Mouse (Mus musculus) hematopoietic stem cell, adult 5-6 weeks (primary cell): ENCODE data around the gene Tent5c. TPM values are rescaled to one million over a fixed set of nuclear protein-coding genes. Genes with fewer than 3 reads are reported as not detected.

ENCODE experiments used
- ATAC-seq, 2 experiments: fragments of 125-278 bp in 1 of 2; replicated peaks in 1 of 2; 2 replicates each; pipeline ENCODE4 v1.8.0; 2016 to 2017; ENCODE audit warnings: inconsistent platforms in 2 of 2, mild to moderate bottlenecking in 2 of 2, moderate number of reproducible peaks in 2 of 2, low read depth in 1 of 2, moderate TSS enrichment in 1 of 2; ENCODE audit not compliant: low FRiP score in 2 of 2, poor library complexity in 2 of 2, severe bottlenecking in 2 of 2, insufficient read depth in 1 of 2, low TSS enrichment in 1 of 2
- total RNA-seq: library from RNA; stranded (forward); fragments of 172-1452, 232-1000 nt; gene quantifications from 2 replicates; pipeline ENCODE4 v1.2.3, GENCODE M21; 2017

The Tent5c gene
- total RNA-seq, 1 experiment from 2014 or later: 2.2 TPM

DNA sequence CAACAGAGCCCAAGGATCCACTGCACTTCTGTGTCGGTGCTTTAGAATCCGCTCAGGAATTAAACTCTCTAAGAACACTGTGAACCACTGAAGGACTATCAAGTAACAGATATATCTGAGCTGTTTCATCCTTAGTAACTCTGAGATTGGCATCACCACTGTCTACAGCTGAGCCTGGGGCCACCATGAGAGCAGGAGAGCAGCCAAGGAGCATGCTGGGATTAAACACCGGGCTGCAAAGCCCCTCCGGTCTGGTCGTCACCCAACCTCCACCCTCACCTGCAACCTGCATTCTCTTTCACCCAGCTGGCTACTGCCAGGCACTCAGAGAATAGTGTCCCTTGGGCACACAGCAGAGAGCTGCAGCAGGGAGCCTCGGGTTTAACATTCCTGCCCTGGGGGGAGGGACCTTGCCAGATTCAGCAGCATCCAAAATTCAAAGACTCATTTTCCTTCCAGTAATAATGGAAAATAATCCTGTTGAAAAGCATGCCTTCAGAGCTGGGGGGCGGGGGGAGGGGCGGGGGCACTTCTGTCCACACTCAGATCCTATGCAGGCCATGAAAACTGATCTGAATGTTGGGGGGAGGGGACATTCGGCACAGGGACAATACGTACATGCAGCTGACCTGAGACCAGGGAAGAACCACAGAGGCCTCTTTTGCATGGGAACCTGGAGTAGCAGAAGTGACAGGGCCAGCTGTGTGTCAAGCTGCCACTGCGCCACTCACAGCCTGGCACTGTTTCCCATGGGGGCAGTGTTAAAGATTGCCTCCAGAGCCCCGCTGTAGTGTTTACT is 25.8 kb downstream of the Tent5c start:
- ATAC-seq: no peak

DNA sequence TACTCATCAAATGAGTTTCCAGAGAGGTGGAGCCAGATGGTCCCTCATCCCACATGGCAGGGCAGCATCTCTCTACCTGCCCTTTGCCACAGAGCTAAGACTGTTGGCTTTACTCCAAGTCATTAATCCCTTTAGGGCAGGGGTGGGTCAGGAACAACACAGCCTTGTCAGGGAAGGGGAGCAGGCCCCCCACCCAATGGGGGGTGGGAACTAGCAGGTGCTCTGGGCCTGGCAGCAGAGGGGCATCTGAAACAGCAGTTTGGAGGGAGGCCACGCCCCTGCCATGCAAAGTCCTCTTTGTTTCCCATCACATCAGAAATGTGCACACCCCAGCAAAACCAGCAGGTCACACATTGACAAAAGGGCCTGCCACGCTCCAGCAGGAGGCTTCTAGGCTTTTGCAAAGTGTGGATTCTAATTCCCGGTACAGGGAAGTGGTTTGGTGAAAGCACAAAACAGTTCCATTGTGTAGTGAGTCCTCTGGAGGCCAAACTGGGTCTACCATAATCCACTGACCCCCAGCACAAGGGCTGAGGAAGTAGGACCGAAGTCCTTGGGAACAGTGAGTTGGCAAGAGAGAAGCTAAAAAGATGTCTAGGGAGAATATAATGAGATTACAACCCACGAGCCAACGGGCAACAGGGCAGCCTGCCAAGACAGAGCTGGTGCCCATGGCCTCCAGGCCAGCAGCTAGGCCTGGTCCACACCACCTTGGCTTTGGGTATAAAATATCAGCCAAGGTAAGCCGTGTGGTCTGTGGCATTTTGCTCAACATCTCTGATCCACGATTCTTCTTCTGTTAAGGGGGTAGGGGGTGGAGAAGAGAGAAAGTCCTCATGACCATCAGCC is 26.7 kb downstream of the Tent5c start:
- ATAC-seq: no peak

DNA sequence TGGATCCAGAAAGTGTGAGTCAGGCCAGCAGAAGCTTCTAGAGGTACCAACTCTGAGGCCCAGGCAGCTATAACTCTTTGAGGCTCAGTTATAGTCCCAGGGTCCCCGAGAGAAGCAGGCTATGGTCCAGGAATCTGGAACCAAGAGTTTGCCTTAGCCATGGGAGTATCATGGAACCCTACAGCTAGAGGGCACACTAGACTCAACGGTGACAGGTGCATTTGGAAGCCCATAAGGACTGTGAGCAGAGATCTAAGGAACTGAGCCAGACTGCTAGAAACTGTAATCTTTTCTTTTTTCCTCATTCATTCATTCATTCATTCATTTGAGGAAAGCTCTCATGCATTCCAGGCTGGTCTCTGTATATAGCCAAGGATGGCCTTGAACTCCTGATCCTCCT is 28.6 kb downstream of the Tent5c start:
- no peak for ATAC-seq

DNA sequence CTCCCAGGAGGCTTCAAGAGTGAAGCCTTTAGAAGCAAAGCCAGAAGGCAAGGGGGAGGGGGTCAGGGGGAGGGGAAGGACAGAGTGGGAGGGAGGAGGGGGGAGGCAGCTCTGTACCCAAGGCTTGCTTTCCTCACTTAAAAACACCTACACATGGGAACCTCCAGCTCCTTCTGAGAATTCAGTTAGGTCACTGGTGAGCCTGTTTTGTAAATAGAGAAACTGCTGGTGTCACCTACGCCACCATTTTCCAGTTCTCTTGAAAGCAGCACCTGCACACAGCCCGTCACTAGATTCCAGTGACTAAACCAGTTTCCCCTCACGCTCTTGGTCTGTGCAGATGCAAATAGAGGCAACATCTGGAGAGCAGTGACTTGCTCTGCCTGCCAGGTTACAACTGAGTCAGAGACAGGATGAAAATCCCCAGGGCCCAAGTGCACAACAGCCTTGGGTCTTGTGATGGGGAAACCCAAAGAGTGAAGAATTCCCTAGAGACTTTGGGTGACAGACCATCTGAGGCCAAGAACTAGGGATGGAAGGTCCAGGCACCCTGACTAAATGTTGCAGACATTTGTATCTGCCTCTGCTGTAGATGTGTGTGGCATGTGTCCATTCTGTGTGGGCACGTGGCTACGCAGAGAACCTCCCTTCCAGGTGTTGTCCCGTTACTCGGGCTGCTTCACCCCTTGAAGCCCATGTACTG is 45.2 kb downstream of the Tent5c start:
- ATAC-seq: no peak

DNA sequence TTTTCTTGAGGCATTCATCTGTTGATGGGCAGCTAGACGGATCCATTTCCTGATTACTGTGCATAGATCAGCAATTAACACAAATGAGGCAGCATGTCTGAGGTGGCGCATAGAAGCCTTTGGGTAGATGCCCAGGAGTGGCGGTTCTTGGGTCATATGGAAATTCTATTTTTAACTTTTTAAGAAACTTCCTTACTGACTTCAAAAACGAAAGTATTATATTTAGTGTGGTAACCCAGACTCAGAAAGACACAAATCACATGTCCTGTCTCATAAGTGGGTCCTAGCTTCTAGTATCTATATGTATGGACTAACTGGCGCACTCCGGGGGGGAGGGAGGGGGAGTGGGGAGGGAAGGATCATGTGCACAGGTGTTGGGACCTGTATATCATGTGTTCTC is 46.6 kb downstream of the Tent5c start:
- ATAC-seq: peak; percentile 37 to 46

DNA sequence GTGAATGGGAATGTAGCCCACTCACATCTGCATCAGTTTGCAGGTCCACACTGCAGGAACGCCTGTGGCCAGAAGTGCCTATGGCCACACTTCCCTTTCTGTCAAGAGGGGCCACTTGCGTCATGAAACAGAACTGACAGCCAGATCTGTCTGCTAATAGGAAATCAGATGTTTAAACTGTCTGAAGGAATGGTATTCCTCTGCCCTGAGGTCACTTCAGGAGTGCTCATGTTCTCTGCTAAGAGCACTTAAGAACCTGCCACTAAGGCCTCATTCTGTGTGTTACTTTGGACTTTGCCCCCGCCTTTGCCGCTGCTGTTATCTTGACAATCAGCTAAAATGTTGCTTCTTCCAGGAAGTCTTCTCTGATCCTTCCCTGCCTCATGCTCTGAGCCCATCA is 48.4 kb downstream of the Tent5c start:
- 0 out of 4 replicates have a peak, but pooled peaks of 1 of the 2 experiments have one; percentile 7 for ATAC-seq

DNA sequence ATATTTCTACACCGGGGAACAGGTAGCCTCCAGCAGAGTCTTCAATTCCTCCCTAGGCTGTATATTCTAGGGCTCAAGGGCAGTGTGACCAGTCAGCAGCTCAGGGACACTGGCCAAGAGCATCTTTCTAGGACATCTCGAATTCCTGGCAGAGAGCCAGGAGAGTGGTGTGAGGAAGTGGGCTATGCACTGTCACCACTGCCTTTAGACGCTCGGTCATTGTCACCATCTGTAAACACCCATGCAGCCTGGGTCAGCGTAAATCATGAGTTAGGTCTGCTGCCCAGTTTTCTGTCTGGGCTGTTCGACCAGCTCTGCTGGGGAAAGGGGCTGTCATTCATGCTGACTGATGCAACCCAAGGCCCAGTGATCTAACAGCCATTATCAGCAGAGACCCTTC is 49.1 kb downstream of the Tent5c start:
- ATAC-seq: no peak

DNA sequence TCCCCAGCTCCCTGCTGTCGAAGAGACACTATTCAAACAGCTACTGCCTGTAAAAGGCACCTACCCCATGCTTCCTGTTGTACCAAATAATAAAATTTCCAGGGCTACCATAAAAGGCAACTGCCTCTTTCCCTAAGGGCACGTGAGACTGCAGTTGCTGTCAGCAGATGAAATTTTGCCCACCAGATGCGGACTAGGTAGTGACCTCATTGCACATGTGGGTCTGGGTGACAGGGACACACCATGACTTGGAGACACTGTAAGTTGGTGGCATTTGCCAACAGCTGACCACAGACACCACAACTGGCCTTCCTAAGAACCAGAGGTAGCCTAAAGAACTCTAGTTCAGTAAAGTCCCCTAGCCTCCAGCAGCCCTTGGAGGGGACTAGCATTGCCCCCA is 50.0 kb downstream of the Tent5c start:
- peak; percentile 17 to 38 for ATAC-seq

DNA sequence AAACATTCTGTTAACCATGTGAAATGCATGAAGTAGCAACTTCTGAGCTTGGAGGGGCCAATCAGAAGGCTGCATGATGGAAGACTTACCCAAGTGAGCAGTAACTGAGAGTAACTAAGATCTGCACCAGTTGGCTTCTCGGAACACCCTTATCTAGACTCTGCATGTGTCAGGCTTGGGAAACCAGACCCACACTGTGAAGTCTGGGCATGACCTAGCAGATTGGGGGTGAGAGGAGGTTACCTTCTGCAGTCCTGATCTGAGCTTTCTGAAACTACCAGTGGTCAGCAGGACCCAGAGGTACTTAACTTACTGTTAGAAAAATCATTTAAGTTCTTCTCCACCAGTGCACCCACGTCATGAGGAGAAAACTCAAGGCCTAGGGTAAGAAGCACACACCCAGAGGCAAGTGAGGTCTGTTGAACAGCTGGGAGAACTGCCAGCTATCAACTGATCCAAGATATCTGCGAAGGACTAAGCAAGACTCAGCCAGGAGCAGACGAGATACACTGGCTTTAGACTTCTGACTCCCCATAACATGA is 50.6 kb downstream of the Tent5c start:
- peak; percentile 34 to 44; a peak in 3 of 4 replicates for ATAC-seq

DNA sequence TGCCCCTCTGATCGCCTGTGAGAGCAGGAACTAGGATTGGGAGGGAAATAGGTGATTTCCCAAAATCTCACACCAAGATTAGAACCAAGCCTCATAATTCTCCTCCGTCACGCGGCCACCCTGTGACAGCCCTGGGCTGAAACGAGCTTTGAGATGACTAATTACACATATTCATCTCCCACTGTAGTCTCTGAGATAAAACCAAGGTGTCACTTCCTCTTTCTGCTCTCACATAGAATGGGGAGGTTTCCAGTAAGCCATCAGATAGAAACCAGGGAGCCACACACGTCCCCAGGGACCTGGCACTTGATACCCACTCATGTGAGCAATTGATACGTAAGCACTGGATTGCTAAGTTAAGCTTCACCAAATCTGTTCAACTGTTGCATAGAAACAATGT is 52.4 kb downstream of the Tent5c start:
- peak; percentile 51 to 58 for ATAC-seq

DNA sequence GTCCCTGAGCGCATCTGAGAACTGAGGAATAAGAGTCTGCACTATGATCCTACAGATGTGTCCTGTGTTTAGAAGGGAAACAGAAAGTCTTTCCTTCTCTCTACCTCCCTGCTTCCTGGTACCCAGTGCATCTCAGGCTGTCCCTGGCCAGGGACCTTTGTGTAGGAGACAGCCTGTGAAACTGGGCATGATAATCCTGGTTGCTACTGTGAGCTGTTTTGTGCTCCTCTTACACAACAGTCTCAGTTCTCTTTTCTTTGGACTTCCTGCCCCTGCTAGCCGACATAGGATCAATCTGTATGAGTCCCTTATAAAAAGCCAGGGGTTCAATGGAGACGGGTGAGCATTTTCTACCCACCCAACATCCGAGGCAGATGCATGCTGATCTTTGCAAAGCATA is 57.4 kb downstream of the Tent5c start:
- ATAC-seq: no peak

DNA sequence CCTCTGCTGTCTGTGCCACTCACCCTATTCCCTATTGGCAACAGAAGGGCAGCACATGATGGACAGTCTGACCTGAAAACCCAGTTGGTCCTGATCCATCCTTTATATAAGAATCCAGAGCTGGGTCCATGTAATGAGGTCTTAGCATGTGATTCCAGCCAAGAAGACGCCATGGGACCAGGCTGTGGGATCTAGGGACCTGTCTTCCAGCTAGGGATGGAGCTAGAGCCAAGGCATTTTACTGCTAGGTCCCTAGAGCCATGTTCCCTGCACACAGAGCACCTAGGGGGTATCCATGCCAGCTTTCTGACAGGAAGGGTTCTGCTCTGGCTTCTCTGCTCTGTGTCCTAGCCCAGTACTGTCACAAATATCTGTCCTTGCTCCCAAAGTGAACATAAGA is 58.4 kb downstream of the Tent5c start:
- no peak for ATAC-seq

DNA sequence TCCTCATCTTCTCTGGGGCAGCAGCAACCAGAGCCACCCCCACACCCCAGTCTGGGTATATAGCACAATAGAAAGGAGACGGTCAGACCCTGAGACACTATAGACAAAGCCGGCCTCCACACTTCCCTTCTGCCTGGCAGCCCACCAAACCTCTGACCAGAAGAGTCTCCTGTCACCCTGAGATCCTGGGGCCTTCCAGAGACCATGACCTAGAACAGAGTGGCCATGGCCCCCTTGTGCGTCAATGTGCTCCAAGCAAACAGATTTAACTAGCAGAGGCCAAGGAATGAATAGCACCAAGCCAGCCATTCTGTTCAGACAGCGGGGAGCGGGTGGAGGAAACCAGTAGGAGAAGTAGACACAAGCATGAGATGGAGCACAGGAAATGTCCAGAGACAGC is 59.0 kb downstream of the Tent5c start:
- ATAC-seq: 0 out of 4 replicates have a peak, but pooled peaks of 1 of the 2 experiments have one; percentile 6

DNA sequence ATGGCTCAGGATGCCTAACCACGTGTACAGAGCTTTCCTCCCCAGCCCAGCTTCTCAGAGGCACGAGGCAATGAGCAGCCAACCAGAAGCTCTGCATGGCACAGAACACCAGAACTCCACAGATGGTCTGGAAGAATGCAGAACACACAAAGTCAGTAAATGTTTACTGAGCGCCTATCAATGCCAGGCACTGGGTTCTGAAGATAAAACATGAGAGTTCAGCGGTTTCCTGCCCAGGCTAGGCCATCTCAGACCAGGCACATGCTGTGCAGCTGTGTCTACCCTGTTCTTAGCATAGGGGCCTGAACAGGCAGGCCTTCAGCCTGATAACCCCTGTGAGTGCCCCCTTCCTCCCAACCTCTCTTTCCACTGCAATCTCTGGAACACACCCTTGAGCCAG is 59.5 kb downstream of the Tent5c start:
- ATAC-seq: peak; percentile 32 to 60; a peak in 3 of 4 replicates

DNA sequence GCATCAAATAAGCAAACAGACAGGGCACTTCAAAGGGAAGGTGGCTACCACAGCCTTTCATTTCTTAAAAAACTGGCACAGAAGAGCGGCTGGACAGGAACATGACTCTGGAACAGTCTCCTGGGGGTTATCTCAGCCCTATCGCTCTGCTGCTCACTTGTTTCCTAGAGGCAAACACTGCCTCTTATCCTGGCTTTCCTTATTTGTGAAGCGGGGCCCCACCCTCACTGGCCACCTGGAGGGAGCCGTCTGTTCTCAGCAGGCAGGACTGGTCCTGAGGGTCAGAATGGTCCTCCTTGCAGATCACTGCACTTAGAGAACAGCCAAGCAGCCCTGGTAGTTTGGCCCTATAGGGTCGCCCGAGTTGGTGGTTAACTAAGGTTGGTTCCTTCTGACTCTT is 61.6 kb downstream of the Tent5c start:
- no peak for ATAC-seq

DNA sequence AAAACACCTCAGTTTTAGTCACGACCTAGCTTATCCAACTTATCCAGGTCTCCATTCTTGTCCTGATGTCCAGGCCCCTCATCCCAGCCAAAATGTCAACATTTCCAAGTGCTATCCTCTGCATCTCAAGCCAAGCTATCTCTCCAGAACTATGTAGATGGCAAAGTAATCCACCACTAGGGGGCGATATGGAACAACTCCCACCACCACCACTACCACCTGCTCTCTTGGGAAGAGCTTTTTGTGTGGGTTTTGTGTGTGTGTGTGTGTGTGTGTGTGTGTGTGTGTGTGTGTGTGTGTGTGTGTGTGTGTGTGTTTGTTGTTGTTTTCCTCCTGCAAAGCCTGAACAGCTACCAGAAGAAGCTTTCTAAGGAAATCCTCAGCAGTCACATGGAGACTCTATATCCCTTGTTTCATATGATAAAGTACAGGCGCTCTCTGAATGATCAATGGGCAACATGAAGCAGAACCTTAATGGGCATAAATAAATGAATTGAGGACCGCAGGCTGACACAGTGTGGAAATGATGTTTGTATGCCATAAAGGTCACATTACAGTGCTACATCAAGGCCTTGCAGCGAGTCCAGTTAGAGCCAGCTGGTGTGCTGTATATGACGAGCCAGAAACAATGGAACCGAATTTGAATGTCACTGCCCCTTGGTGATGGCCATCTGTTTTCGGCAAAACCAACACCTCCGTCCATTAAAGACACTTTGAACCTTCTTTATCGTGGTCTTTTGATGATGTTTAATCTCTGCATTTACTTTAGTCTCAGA is 66.5 kb downstream of the Tent5c start:
- peak; percentile 69 to 75; a peak in 3 of 4 replicates for ATAC-seq

DNA sequence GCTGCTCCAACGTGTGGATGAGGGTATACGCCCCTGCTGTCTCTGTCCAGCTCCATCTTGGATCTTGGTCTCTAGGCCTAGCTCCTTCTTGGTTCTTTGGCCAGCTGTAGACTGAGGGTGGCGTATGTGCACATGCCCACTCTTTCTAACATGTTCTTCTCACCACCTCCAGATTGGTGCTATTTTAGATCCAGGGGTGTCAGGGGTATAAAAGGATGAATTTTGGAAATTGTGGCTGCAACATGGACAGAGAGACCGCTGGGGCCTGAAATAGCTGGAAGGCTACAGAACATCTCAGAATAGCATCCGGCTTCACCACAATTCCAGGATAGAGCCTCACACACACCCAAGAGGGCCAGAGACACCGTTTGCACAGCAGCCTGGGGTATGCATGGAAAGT is 67.8 kb downstream of the Tent5c start:
- no peak for ATAC-seq
